Comparison of ENCODE assay signal across 8 mouse cellular contexts in the genomic region with DNA sequence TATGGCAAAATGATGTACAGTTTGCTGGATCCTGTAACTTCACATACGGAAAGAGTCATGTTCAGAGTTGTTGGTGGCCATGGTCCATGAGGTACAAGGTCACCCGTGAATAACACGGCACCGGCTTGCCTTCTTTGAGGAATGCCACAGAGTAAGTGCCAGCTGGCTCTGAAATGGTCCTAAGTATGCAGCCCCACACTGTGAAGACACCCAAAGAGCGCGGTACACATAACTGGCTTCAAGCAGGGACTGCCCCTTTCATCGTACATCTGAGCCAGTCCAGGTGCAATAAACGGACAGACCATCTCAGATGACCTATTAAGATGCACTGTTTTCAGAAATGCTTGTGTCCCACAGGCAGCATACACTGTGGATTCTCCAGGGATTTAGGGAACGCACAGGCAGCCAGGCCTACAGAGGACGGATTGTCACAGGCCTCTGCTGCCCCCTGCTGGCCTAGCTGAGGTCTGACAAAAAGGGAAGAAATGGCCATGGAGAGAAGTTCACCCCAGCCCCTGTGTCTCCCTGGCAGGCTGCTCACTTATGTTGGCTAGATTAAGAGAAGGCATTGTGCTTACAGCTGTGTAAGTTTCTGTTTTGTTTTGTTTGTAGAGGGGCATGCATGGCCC.
DNase-seq lines count a peak whose midpoint lies in the region; ATAC-seq and TF ChIP-seq lines count a peak whose summit lies in the region.

No protein-coding gene starts in this region.

- no peak for TF ChIP-seq POLR2A in bone marrow macrophage, adult 2 months (IDR thresholded peaks at IDR 0.05; ENCODE audit: borderline replicate concordance, low read depth, low read length)
- TF ChIP-seq POLR2A in embryonic fibroblast, embryonic 13.5 days (IDR thresholded peaks at IDR 0.05; ENCODE audit: low read depth, low read length) = no peak
- no peak for TF ChIP-seq POLR2A in olfactory bulb, adult 2 months (IDR thresholded peaks at IDR 0.05; ENCODE audit: insufficient read depth, low read depth, low read length)

- H3K4me2 ChIP-seq in heart, embryonic 14.5 days (ENCODE audit: low read length) = no peak overlapping the region
- H3K4me2 ChIP-seq in kidney, embryonic 16.5 days (replicated peaks; ENCODE audit: low read depth, low read length) = no peak overlapping the region

- no peaks in the 10 kb centered on the region for H3K9me3 ChIP-seq in heart, embryonic 14.5 days (ENCODE audit: control insufficient read depth, low read length)
- no peaks in the 10 kb centered on the region for H3K9me3 ChIP-seq in kidney, embryonic 16.5 days (ENCODE audit: low read length)

- no peaks in the 10 kb centered on the region for H3K27me3 ChIP-seq in heart, embryonic 14.5 days (ENCODE audit: control insufficient read depth, insufficient read depth, low read length)
- H3K27me3 ChIP-seq in kidney, embryonic 16.5 days (ENCODE audit: insufficient read depth, low read length) = no peaks in the 10 kb centered on the region

- H3K9ac ChIP-seq in heart, embryonic 14.5 days (ENCODE audit: low read length) = no peak overlapping the region
- no peak overlapping the region for H3K9ac ChIP-seq in kidney, embryonic 16.5 days (replicated peaks; ENCODE audit: low read length)

- no peak overlapping the region for H3K27ac ChIP-seq in bone marrow macrophage, adult 2 months (ENCODE audit: insufficient read depth, low read depth, low read length)
- H3K27ac ChIP-seq in embryonic fibroblast, embryonic 13.5 days (ENCODE audit: insufficient read depth, low read length) = no peak overlapping the region
- 0 out of 4 replicates have a peak overlapping the region, but pooled peaks of 1 of the 2 experiments have one; percentile 24 for H3K27ac ChIP-seq in heart, embryonic 14.5 days (replicated peaks in 1 of 2; ENCODE audit: control insufficient read depth in 1 of 2, insufficient read depth in 1 of 2, low read depth in 2 of 2, low read length in 2 of 2)
- no peak overlapping the region; the same call in 1 of the 2 replicates for H3K27ac ChIP-seq in kidney, embryonic 16.5 days (ENCODE audit: low read length)
- no peak overlapping the region for H3K27ac ChIP-seq in olfactory bulb, adult 2 months (ENCODE audit: insufficient read depth, low read depth, low read length)

- peak; percentile 67 for TF ChIP-seq CTCF in bone marrow macrophage, adult 2 months (IDR thresholded peaks at IDR 0.05; ENCODE audit: low read depth, low read length)
- TF ChIP-seq CTCF in embryonic fibroblast, embryonic 13.5 days (IDR thresholded peaks at IDR 0.05; ENCODE audit: borderline replicate concordance, insufficient read depth, low read length) = peak; percentile 89
- peak; percentile 76 for TF ChIP-seq CTCF in olfactory bulb, adult 2 months (IDR thresholded peaks at IDR 0.05; ENCODE audit: insufficient read depth, low read depth, low read length)

- H3K4me1 ChIP-seq in bone marrow macrophage, adult 2 months (ENCODE audit: control insufficient read depth, insufficient read depth, low read length) = no peaks in the 10 kb centered on the region
- H3K4me1 ChIP-seq in embryonic fibroblast, embryonic 13.5 days (ENCODE audit: control insufficient read depth, insufficient read depth, low read length) = 0 out of 2 replicates have a peak, but pooled peaks cover 3% of the 10 kb centered on the region
- H3K4me1 ChIP-seq in heart, embryonic 14.5 days (ENCODE audit: control insufficient read depth in 2 of 2, insufficient read depth in 2 of 2, low read length in 2 of 2) = peaks cover 10 to 35% of the 10 kb centered on the region in 2 experiments; a peak in 3 of 4 replicates
- peaks cover 25% of the 10 kb centered on the region for H3K4me1 ChIP-seq in kidney, embryonic 16.5 days (ENCODE audit: insufficient read depth, low read length)
- 0 out of 2 replicates have a peak, but pooled peaks cover 3% of the 10 kb centered on the region for H3K4me1 ChIP-seq in olfactory bulb, adult 2 months (ENCODE audit: control insufficient read depth, insufficient read depth, low read length)

- WGBS in heart, embryonic 14.5 days = 50% methylated on average over 10 of the region's 10 CpGs
- 49% methylated on average over 10 of the region's 10 CpGs for WGBS in kidney, embryonic 16.5 days
- WGBS in olfactory bulb, adult 2 months = 40% methylated on average over 10 of the region's 10 CpGs

- no peak overlapping the region for H3K4me3 ChIP-seq in bone marrow macrophage, adult 2 months (ENCODE audit: insufficient read depth, low read length)
- H3K4me3 ChIP-seq in embryonic fibroblast, embryonic 13.5 days (ENCODE audit: insufficient read depth, low read length) = no peak overlapping the region
- no peak overlapping the region for H3K4me3 ChIP-seq in heart, embryonic 14.5 days (ENCODE audit: control insufficient read depth in 1 of 2, insufficient read depth in 1 of 2, low read depth in 1 of 2, low read length in 2 of 2)
- no peak overlapping the region for H3K4me3 ChIP-seq in kidney, embryonic 16.5 days (ENCODE audit: low read length)
- no peak overlapping the region for H3K4me3 ChIP-seq in olfactory bulb, adult 2 months (ENCODE audit: insufficient read depth, low read depth, low read length)

- DNase-seq in CD8-positive naive resting alpha-beta T cell, adult 2 months (ENCODE audit: low read depth in 2 of 2, low spot score in 2 of 2) = peak; percentile 9 to 44
- peak; percentile 53 to 54 for DNase-seq in lung, adult 18-20 months
- peak; percentile 43 for DNase-seq in testis, postnatal 14 days (ENCODE audit: low spot score)

- ATAC-seq in heart, embryonic 14.5 days (ENCODE audit: insufficient number of reproducible peaks, insufficient read depth, low FRiP score, low read depth) = peak; percentile 37; the same call in 1 of the 2 replicates
- peak; percentile 49; the same call in 1 of the 2 replicates for ATAC-seq in kidney, embryonic 16.5 days (ENCODE audit: low FRiP score, low TSS enrichment)

- H3K36me3 ChIP-seq in heart, embryonic 14.5 days (ENCODE audit: control insufficient read depth, insufficient read depth, low read length) = no peaks in the 10 kb centered on the region
- no peaks in the 10 kb centered on the region for H3K36me3 ChIP-seq in kidney, embryonic 16.5 days (ENCODE audit: insufficient read depth, low read length)
